Mouse (Mus musculus) lung, embryonic 14.5 days (tissue): ENCODE measurements around the gene Cisd3. TPM values are rescaled to one million over a fixed set of nuclear protein-coding genes. Genes with fewer than 3 reads are reported as not detected.

Source experiments
- ATAC-seq: fragments of 200-750 bp; cut with Nextera tagmentation; 2 replicates; pipeline ENCODE4 v1.8.0; 2017; ENCODE audit warnings: mild to moderate bottlenecking, moderate TSS enrichment, moderate library complexity; ENCODE audit not compliant: insufficient read depth
- DNase-seq: peaks from one replicate; pipeline ENCODE4 v3.0.0-alpha.2; 2015
- H3K27ac ChIP-seq: fragments of 300-500 bp; sonication (generic); 2 replicates; pipeline ENCODE4 v1.5.1; 2014; ENCODE audit warnings: low read depth, mild to moderate bottlenecking, moderate library complexity
- H3K27me3 ChIP-seq: fragments of 300-500 bp; sonication (generic); 2 replicates; pipeline ENCODE4 v1.6.1; 2014; ENCODE audit warnings: low read length, control low read depth; ENCODE audit not compliant: insufficient read depth
- H3K36me3 ChIP-seq: fragments of 300-500 bp; sonication (generic); 2 replicates; pipeline ENCODE4 v1.6.1; 2014; ENCODE audit warnings: control low read depth; ENCODE audit not compliant: insufficient read depth
- H3K4me1 ChIP-seq: fragments of 300-500 bp; sonication (generic); 2 replicates; pipeline ENCODE4 v1.6.1; 2014; ENCODE audit warnings: antibody characterized with exemption, control low read depth; ENCODE audit not compliant: insufficient read depth
- H3K4me2 ChIP-seq: fragments of 300-500 bp; sonication (generic); 2 replicates; pipeline ENCODE4 v1.6.1; 2014; ENCODE audit warnings: mild to moderate bottlenecking
- H3K4me3 ChIP-seq: fragments of 300-500 bp; sonication (generic); 2 replicates; pipeline ENCODE4 v1.5.1; 2014; ENCODE audit warnings: low read depth, low read length
- H3K9ac ChIP-seq: fragments of 300-500 bp; sonication (generic); 2 replicates; pipeline ENCODE4 v1.6.1; 2014
- H3K9me3 ChIP-seq: fragments of 300-500 bp; sonication (generic); 2 replicates; pipeline ENCODE4 v1.6.1; 2016; ENCODE audit warnings: low read depth, low read length, control low read depth
- CTCF ChIP-seq: IDR thresholded peaks from 2 replicates; pipeline ENCODE4 v1.5.1; 2016; ENCODE audit warnings: antibody characterized with exemption, low read depth
- WGBS: fragments of 180-500 bp; shearing (Covaris S2); extraction: QIAGEN DNeasy Blood & Tissue Kit; methylation state at CpG from one replicate; pipeline ENCODE4 v1.1.7; 2014; 5-methylcytosine and 5-hydroxymethylcytosine counted together
- polyA plus RNA-seq: library from polyadenylated mRNA; unstranded; fragments of >200 nt; fragmentation: Nextera tagmentation; extraction: Ambion mirVana; gene quantifications from 2 replicates; pipeline ENCODE4 v1.2.1, GENCODE M21; 2014

The Cisd3 gene
- polyA plus RNA-seq, 1 experiment from 2014 or later = 27.1 TPM

GRCm38 (mm10) chr11:97663528-97664338 is 21.9 kb upstream of the Cisd3 start:
- ATAC-seq = 0 out of 2 replicates have a peak, but pooled peaks have one; percentile 9
- DNase-seq = peak; percentile 68
- 1% methylated on average over 39 of the region's 57 CpGs for WGBS

GRCm38 (mm10) chr11:97664339-97664665 is 21.3 kb upstream of the Cisd3 start:
- H3K4me3 ChIP-seq = peak overlapping the region; percentile 88
- peaks cover 17% of the 10 kb centered on the region for H3K27me3 ChIP-seq
- H3K9ac ChIP-seq = peak overlapping the region; percentile 76
- no peak for TF ChIP-seq CTCF
- H3K9me3 ChIP-seq = no peaks in the 10 kb centered on the region
- H3K4me2 ChIP-seq = peak overlapping the region; percentile 89
- no peak for ATAC-seq
- under 1% methylated on average over 7 of the region's 8 CpGs for whole genome bisulfite sequencing
- H3K4me1 ChIP-seq = peaks cover 25% of the 10 kb centered on the region
- DNase-seq = no peak
- peak overlapping the region; percentile 91 for H3K27ac ChIP-seq
- peaks cover 32% of the 10 kb centered on the region for H3K36me3 ChIP-seq

More at GRCm38 (mm10) chr11:97663528-97664338, 21.9 kb upstream of the Cisd3 start:
- Histone ChIP-seq H3K4me1 (peaks cover 26% of the 10 kb centered on the region), H3K27me3 (peaks cover 17% of the 10 kb centered on the region), H3K27ac (peak overlapping the region; percentile 91), H3K36me3 (peaks cover 26% of the 10 kb centered on the region), H3K4me3 (peak overlapping the region; percentile 88), H3K9ac (peak overlapping the region; percentile 76), H3K4me2 (peak overlapping the region; percentile 89), H3K9me3 (no peaks in the 10 kb centered on the region)
- no peak for TF ChIP-seq CTCF

GRCm38 (mm10) chr11:97664771-97665240 is 20.8 kb upstream of the Cisd3 start:
- H3K9me3 ChIP-seq = no peaks in the 10 kb centered on the region
- peak; percentile 31 for TF ChIP-seq CTCF
- DNase-seq (peak; percentile 35), ATAC-seq (no peak)
- H3K4me1 ChIP-seq = peaks cover 27% of the 10 kb centered on the region
- H3K9ac ChIP-seq = no peak overlapping the region; the same call in 1 of the 2 replicates
- H3K27me3 ChIP-seq = peaks cover 17% of the 10 kb centered on the region
- peak overlapping the region; percentile 89 for H3K4me2 ChIP-seq
- H3K36me3 ChIP-seq = peaks cover 37% of the 10 kb centered on the region
- H3K4me3 ChIP-seq = peak overlapping the region; percentile 88
- no peak overlapping the region for H3K27ac ChIP-seq
- 35% methylated on average over 6 of the region's 6 CpGs for WGBS

- H3K9me3 ChIP-seq = no peaks in the 10 kb centered on the region
- H3K9ac ChIP-seq = no peak overlapping the region
- 93% methylated on average over 13 of the region's 13 CpGs for WGBS
- peaks cover 33% of the 10 kb centered on the region for H3K4me1 ChIP-seq
- H3K27me3 ChIP-seq = peaks cover 17% of the 10 kb centered on the region
- ATAC-seq (no peak), DNase-seq (no peak)
- H3K4me3 ChIP-seq = peak overlapping the region; percentile 88; the same call in 1 of the 2 replicates
- no peak overlapping the region for H3K27ac ChIP-seq
- TF ChIP-seq CTCF = no peak
- peaks cover 43% of the 10 kb centered on the region for H3K36me3 ChIP-seq
- H3K4me2 ChIP-seq = peak overlapping the region; percentile 89; the same call in 1 of the 2 replicates
Measured at GRCm38 (mm10) chr11:97665431-97665830, 20.2 kb upstream of the Cisd3 start.

GRCm38 (mm10) chr11:97666221-97666620 is 19.4 kb upstream of the Cisd3 start:
- no peak for ATAC-seq
- peaks cover 26% of the 10 kb centered on the region for H3K4me1 ChIP-seq
- H3K9ac ChIP-seq = no peak overlapping the region
- DNase-seq = peak; percentile 40
- no peaks in the 10 kb centered on the region for H3K9me3 ChIP-seq
- H3K4me3 ChIP-seq = no peak overlapping the region
- H3K27ac ChIP-seq = no peak overlapping the region
- no peak overlapping the region for H3K4me2 ChIP-seq
- peaks cover 13% of the 10 kb centered on the region for H3K27me3 ChIP-seq
- peak; percentile 51 for TF ChIP-seq CTCF
- WGBS = 82% methylated on average over 7 of the region's 7 CpGs
- H3K36me3 ChIP-seq = peaks cover 50% of the 10 kb centered on the region

- Histone ChIP-seq H3K4me2 (no peak overlapping the region), H3K4me3 (no peak overlapping the region), H3K9ac (no peak overlapping the region), H3K36me3 (peaks cover 56% of the 10 kb centered on the region), H3K27me3 (peaks cover 7% of the 10 kb centered on the region), H3K4me1 (peaks cover 21% of the 10 kb centered on the region), H3K9me3 (no peaks in the 10 kb centered on the region), H3K27ac (no peak overlapping the region)
- no peak for DNase-seq
- no peak for ATAC-seq
- no peak for TF ChIP-seq CTCF
- 82% methylated on average over 15 of the region's 15 CpGs for WGBS
Measured at GRCm38 (mm10) chr11:97666794-97667193, 18.8 kb upstream of the Cisd3 start.

- Histone ChIP-seq H3K4me1 (peaks cover 18% of the 10 kb centered on the region), H3K36me3 (peaks cover 70% of the 10 kb centered on the region), H3K4me2 (no peak overlapping the region), H3K4me3 (no peak overlapping the region), H3K27me3 (no peaks in the 10 kb centered on the region), H3K9me3 (no peaks in the 10 kb centered on the region), H3K9ac (no peak overlapping the region), H3K27ac (no peak overlapping the region)
- no peak for TF ChIP-seq CTCF
- 90% methylated on average over 7 of the region's 7 CpGs for WGBS
- no peak for ATAC-seq
- no peak for DNase-seq
Measured at GRCm38 (mm10) chr11:97668160-97668559, 17.5 kb upstream of the Cisd3 start.
